Mouse (Mus musculus) megakaryocyte progenitor cell, adult 5-6 weeks (primary cell): ENCODE data around the gene Snip1. TPM values are rescaled to one million over a fixed set of nuclear protein-coding genes. Genes with fewer than 3 reads are reported as not detected.
A peak's percentile ranks its signal among the peaks of the same experiment; 100 is the strongest.

Source experiments
- ATAC-seq: replicated peaks from 2 replicates; pipeline ENCODE4 v1.8.0; 2016; ENCODE audit warnings: mild to moderate bottlenecking, moderate TSS enrichment, inconsistent platforms; ENCODE audit not compliant: poor library complexity
- total RNA-seq, 2 experiments: library from RNA; stranded (forward) in 1 of 2; stranded (reverse) in 1 of 2; fragments of 157-497, 149-512 nt in 1 of 2; fragments of 200-1000 nt in 1 of 2; gene quantifications; 2 replicates each; pipeline versions ENCODE4 v1.2.3 to v1.2.4; 2015 to 2017

The Snip1 gene
- total RNA-seq (2015) (22.0 and 28.6 TPM in 2 replicates), total RNA-seq (2017) (28.3 and 33.5 TPM in 2 replicates)

DNA sequence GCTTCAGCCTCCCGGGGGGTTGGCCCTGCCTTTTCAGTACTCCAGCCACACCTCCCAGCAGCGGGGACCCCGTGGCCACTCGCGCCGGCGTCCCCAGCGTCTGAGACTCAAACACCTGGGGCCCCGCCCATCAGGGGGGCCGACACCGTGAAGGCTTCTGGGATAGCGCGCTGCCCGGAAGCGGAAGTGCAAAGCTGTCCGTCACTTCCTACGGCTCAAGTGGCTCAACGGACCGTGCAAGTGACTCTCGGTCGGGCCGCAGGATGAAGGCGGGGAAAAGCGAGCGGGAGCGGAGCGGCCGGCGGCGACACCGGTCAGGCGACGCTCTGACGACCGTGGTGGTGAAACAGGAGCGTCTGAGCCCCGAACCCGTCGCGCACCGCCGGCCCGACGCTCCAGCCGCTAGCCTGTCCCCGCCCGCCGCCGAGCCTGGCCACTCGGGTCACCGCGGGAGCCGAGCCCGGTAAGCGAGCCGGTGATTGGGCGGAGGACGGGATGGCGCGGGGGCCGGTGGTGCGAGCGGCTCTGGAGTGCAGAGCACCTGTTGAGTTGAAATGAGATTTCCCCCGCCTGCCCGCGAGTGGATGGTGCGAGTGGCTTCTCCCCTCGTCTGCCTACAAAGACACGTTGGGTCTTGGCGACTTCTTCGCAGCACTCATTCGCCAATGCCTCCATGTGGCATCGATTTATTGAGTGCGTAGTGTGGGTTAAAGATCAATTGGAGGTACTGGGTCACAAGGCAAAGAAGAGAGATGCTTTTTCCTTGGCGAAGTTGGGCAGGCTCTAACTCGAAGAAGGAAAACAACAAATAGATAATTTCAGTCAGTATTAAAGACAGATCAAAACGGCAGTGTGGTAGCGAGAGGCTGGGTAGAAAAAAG lies at the start of gene Snip1:
TSS of gene Snip1 (plus strand) at position 183 of the 881 bp plus-strand sequence.
- peak; percentile 92 for ATAC-seq

DNA sequence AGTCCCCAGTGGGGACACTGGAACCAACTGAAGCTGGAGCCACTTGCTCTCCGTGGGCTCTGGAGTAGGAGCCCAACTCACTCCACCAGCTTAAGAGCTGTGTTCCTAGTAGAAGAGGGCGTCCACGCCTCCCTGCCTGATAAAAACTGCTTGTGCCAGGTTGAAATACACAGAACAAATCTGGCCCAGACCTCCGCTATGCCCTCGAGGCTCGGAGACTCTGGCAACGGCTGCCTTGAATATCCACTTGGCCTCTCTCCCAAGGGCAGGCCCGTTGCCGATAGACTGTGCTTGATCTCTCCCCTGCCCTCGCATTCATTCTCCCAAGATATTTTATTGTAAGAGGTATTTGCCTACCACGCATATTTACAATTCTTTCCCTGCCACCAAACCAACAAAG lies 49.0 kb upstream of the Snip1 start:
- no peak for ATAC-seq

DNA sequence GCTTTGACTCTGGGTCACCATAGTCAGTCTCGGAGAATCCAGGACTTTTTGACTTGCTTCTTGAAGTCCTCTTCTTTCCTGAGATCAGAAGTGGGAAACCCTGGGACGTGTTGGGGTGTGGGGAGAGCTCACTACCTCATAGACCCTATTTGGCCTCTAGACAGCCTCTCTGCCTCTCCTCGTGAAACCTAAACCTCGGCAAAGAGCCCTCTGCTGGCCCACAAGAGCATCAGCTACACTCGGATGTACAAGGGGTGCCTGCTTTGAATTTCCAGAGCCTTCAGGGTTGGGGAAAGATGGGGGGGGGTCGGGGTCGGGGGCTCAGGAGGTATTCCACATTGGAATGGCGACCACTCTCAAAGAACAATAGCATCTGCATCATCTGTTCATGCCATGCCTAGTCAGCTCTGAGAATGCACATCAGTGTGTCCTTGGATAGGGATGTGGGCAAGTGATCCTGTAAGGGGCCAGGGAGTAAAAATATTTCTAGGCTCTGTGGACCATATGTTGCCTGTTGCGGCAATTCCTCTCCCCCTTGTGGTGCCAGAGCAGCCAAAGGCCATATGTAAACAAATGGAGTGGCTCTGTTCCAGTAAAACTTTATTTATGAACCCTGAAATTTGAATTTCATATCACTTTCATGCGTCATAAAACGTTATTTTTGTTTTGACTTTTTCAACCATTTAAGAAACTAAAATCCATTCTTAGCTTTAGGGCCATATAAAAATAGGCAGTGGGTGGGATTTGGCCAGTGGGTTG lies 45.5 kb upstream of the Snip1 start:
- peak; percentile 74 for ATAC-seq

DNA sequence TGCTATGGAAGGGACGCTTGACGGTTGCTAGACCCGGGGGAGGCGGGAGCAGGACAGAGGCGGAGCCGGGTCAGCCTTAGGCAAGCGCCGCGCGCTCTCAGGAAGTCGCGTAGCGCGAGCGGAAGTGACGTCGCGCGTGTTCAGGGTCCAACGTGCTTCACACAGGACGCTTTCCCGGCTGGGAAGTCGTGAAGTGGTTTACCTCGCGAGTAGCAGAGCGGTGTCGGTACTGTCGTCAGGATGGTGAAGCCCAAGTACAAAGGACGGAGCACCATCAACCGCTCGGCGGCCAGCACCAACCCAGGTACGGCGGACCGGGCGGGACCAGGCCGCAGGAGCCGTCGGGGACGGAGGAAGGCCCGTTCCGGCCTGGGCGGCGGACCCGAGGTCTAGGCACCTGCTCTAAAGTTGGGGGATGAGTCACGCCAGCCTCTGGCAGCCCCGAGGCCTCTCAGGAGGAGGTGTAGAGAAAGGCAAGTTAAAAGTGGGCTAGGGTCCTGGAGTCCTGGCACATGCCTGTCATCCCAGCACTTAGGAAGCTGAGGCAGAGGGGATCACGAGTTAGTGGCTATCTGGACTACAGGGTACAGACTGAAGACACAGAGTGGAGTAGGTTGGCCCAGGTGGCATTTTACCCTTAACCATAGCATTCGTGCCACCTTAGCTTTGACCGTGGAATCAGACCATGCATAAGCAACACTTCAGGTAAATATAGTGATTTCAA lies 36.4 kb upstream of the Snip1 start:
- ATAC-seq = peak; percentile 99

DNA sequence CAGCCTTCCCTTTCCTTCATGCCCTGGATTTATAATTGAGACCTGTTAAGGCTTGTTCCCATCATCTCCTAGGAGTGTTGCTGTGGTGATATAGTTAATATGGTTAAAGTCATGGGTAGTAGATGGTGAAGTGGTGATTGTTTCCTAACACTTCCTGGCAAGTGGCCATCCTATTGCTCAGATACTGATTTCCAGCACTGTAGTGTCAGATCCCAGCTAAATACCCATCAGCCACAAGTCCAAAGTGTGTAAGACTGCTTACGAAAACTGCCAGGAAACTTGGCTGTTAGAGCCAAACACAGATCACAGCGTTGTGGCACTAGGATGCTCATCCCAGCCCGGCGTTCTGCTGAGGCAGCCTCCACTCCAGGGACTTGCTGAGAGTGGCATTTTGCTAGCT lies 32.1 kb upstream of the Snip1 start:
- ATAC-seq = no peak

DNA sequence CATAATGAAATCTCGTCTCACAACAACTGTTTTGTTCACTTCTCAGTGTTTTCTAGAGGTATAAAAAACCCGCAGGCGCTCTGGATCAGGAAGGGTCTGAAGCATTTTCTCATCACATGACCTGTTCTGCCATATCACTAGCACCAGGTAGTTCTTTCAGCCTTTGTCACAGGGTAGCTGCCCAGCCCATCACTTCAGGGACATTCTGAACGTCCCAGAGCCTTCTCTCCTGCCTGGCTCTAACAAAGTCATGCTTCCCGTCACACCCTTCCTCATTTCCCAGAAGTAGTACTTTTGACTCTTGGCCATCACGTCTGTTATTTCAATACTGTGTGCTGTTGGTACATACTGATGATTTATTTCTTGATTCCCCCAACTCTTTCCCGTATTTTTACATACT lies 22.0 kb upstream of the Snip1 start:
- ATAC-seq = no peak

DNA sequence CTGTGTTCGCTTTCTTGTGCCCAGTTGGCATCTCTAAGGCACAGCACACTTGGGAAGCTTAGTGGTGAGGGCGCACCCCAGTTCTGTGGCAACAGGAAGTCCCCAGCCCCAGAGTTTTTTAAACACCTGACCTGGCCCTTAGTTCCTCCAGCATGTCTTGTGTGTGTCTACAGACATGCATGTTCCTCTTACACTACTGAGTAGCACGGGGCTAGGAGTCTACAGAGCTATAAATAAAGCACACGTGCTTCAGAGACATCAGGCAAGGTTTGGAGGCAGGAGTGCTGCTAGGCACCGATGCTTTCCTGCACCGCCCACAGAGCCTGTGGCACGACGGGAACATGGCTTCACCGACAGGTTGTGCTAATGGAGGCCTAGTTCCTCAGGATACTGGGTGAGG lies 11.1 kb upstream of the Snip1 start:
- peak; percentile 72 for ATAC-seq

DNA sequence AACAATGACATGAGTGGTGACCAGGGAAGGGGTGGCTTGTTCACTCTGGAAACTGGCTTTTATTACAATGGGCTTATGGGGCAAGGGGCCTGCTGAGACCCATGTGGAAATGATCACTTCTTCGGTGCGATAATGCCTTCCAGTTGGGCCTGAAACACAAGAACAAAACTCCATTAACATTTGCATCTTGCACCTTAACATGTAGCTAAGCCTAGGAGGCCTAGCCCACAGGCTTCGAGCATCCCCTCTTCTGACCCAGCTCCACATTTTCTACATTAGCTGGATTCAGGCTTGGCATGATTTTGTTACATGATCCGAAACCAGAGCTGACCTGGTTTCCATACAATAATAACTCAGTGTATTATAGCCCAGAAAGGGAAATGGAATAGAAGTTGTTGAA lies 10.0 kb upstream of the Snip1 start:
- no peak for ATAC-seq

GRCm38 (mm10) chr4:125057273-125057672 lies 9.2 kb upstream of the Snip1 start:
- ATAC-seq = no peak

DNA sequence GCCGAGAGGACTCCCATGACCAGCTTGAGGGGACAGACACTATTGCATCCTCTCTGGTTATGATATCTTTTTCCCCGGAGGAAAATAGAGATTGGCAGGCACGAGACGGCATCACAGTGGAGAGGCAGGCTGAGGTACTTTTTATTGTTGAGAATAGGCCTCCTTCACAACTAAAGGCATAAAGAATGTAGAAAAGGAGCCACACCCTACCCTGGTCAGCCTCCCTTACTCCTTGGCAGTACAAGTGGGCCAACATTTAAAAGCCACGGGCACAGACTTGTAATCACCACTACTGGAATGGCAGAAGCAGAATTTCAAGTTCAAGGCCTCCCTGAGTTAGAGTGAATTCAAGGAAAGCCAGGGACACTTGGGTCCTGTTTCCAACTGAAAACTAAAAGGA lies 8.4 kb upstream of the Snip1 start:
- ATAC-seq = no peak

DNA sequence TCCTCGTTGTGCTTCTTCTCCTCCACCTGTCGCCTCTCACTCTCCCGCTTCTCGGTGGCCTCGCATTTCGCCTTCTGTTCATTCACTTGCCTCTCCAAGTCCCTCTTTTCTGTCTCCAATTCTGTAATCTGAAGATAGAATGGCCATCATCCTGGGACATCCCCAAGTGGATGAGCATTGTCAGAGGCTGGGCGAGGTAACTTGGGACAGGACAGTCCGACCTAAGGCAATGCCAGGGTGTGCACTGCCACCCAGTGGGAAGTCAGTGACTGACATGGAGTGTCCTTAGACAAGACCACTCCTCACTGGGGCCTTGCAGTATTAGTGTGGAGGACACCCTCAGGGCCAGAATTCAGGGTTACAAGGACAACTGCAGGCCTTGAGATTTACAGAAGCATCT lies 7.4 kb upstream of the Snip1 start:
- ATAC-seq = peak; percentile 80

GRCm38 (mm10) chr4:125063829-125064228 lies 2.6 kb upstream of the Snip1 start:
- no peak for ATAC-seq

DNA sequence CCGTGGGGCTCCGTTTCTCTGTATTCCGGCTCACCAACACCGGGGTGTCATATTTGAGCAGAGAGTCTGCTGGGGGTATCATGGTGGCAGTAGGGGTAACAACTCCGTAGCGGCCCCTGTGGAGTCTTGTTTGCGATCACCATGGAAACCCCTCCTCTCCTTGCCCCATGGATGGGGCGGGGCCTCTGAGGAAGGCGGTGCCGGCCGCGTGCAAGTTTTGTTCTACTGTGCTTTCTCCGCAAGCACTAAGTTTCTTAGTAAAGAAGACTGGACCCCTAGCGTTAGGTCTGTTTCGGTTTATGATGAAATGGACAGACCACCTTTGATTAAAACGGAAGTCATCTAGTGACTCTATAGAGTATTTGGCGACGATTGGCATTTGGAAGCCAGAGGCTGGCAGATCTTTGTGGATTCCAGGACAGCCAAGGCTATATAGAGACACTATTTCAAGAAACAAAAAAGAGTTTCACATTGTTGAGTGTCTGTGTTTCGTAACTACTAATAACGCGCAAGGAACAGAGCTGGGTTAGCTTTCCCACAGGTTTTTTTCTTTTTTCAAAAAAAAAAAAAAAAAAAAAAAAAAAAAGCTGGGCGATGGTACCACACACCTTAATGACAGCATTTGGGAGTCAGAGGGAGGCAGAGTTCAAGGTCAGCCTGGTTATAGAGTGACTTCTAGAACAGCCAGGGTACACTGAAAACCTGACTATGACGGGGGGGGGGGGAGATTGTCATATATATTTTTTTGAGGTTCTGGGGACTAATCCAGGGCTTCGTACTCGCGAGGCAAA lies 760 bp upstream of the Snip1 start, which contains the start of gene Dnali1:
TSS of gene Dnali1 (minus strand) at position 187 of the 791 bp plus-strand sequence.
- peak; percentile 64 for ATAC-seq

DNA sequence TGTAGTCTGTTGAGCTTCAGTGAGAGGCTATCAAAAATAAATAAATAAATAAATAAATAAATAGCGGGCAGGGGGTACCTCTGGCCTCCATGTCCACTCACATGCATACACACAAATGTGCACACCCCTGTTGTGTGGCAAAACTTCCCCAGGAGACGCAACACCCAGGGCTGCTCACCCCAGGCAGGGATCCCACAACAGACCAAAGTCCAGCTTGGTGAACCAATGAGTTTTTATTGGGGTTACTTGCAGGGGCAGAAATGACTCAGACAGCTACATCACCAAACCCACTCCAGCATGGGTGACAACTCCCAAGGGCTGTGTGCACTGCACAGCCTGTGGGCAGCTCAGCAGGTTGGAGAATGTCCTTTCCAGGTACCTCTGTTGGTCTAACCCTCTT lies 11.2 kb downstream of the Snip1 start:
- no peak for ATAC-seq

DNA sequence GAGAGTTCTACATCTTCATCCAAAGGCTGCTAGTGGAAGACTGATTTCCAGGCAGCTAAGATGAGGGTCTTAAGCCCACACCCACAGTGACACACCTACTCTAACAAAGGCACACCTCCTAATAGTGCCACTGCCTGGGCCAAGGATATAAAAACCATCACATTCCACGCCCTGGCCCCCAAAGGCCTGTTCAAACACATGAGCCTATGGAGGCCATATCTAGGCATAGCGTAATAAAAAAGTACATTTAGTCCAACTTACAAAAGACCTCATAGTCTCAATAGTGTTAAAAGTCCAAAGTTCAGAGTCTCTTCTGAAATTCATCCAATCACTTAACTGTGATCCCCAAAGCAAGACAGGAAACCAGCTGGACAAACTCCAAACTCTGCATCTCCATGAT lies 12.2 kb downstream of the Snip1 start:
- no peak for ATAC-seq

- ATAC-seq = peak; percentile 88
Measured at GRCm38 (mm10) chr4:125084403-125085345, 18.2 kb downstream of the Snip1 start, which contains the start of gene Meaf6. TSS of gene Meaf6 (plus strand) at chr4:125085134.

DNA sequence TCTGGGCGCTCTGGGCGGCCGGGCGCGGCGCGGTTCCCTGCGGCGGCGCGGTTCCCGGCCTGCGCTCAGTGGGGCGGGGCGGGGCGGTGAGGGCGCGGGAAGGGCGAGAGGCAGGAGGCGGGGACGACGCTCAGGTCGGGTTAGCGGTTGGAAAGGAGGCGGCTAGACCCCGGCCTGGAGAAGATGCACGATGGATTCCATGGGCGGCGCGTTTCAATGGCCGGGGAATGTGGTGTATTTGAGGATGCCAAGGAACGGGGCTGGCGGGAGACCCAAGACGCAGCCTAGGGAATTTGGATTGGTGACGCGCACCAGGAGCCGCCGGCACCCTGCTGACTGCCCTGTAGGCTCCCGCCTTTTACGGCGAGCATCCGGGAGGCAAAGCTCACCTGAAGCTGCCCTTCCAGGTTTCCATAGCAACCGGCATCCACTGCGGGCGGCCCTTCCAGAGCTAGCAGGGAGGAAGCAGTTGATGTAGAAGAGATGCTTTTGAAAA lies 18.9 kb downstream of the Snip1 start:
- peak; percentile 88 for ATAC-seq

DNA sequence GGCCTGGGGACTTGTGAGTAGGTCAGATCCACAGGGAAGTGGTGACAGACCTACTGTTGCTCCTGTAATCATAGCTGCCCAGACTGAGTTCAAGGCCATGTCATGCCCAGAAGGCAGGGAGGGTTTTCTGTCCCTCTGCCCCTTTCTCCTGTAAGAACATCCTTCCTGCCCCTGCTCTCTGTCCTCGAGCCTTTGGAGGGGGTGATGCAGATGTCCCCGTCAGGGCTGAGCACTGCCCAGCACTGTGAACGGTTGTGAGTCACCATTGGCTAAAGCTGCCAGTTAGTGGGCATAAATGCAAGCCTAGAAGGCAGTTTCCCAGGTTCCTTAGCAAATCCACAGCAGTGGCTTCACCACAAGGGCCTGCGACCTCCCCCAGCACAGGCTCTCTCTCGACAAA lies 26.6 kb downstream of the Snip1 start:
- ATAC-seq = no peak

DNA sequence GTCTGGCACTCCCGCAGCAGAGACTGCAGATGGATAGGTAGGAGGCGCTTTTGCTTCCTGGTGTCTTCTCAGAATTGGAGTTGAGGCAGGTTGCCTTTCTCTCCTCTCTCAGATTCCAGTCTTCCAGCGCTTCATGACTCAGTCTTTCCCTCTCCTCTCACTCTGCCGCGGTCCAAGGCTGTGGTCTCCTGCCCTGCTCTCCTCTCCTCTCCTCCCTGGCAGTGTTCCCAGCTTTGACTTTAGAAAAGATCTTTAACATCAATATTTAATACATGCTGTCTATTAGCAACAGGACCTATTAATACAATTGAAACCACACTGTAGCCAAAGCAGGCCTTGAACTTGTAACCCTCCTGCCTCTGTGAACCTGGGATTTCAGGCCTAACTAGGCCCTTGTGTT lies 29.6 kb downstream of the Snip1 start:
- ATAC-seq = no peak
